Mouse (Mus musculus) testis, adult 2 months (tissue): ENCODE measurements around the gene Calr.

Experiments used
- CTCF ChIP-seq: fragments of 200-500 bp; IDR thresholded peaks from 2 replicates; pipeline ENCODE4 v1.5.1; 2012; ENCODE audit warnings: low read depth, mild to moderate bottlenecking, inconsistent platforms, low read length, moderate library complexity; ENCODE audit not compliant: control insufficient read depth, insufficient read depth, insufficient replicate concordance
- POLR2A ChIP-seq: fragments of 200-500 bp; IDR thresholded peaks from 2 replicates; pipeline ENCODE4 v1.6.1; 2012; ENCODE audit warnings: low read depth, mild to moderate bottlenecking, inconsistent platforms, low read length, moderate library complexity; ENCODE audit not compliant: control insufficient read depth

- TF ChIP-seq CTCF (no peak), POLR2A (no peak)
Observed at GRCm38 (mm10) chr8:84888280-84888679, 41.5 kb upstream of the Calr start.
